Mouse (Mus musculus) frontal cortex, adult (tissue): ENCODE results near the gene Ldlr.

Experiments
- ATAC-seq: cut with Nextera tagmentation; 2 replicates; pipeline ENCODE4 v1.9.2; 2017; ENCODE audit warnings: mild to moderate bottlenecking, moderate library complexity, mixed read lengths; ENCODE audit not compliant: low TSS enrichment

Ldlr gene

GRCm38 (mm10) chr9:21725224-21726121, 2.2 kb downstream of the Ldlr start:
- ATAC-seq: no peak

- no peak for ATAC-seq
Measured at GRCm38 (mm10) chr9:21726218-21726975, 3.1 kb downstream of the Ldlr start.

DNA sequence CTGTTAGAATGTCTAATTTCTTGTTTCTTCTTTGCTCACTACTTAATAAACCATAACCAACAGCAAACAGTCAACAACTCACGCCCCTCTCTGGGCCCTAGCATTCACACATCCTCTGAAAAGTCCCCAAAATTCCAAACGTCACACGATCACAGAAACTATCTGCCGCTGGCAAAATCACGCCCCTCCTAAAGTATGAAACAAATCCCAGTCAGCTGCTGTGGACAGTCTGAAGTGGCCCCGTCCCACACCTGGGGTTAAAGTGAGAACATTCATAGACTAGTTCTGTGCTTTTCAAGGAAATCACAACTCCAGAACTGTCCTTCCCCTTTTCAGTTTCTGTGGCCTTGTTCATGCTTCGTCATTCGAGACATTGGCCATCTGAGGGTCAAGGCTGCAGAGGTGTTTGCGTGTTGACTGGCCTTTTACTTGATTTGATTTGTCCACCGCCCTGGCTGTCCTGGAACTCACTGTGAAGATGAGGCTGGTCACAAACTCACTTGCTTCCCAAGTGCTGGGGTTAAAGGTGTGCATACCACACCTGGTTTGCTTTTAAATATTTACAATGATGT, 5.1 kb downstream of the Ldlr start:
- no peak for ATAC-seq

DNA sequence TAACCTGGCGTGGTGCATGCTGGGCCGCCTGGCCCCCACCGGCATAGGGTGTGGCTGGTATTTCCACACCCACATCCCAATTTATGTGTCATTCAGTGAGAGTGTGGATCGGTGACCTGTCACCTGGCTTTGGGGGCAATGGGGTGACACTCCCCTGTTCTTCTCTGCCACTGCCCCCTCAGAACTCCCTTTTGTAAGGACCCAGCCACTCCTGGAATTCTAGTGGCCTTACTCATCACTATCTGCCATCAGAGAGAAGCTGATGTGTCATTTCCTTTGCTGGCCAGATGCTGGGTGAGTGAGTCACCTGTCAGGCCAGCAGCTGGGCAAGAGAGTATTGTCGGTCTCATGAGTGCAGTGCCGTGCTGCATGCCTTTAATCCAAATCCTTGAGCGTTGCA, 6.0 kb downstream of the Ldlr start:
- no peak for ATAC-seq

- ATAC-seq: no peak
Measured at GRCm38 (mm10) chr9:21732288-21732687, 9.0 kb downstream of the Ldlr start.

DNA sequence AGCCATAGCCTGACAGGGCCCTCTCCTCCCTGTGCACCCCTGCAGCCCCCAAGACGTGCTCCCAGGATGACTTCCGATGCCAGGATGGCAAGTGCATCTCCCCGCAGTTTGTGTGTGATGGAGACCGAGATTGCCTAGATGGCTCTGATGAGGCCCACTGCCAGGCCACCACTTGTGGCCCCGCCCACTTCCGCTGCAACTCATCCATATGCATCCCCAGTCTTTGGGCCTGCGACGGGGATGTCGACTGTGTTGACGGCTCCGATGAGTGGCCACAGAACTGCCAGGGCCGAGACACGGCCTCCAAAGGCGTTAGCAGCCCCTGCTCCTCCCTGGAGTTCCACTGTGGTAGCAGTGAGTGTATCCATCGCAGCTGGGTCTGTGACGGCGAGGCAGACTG, 10.2 kb downstream of the Ldlr start:
- ATAC-seq: no peak

DNA sequence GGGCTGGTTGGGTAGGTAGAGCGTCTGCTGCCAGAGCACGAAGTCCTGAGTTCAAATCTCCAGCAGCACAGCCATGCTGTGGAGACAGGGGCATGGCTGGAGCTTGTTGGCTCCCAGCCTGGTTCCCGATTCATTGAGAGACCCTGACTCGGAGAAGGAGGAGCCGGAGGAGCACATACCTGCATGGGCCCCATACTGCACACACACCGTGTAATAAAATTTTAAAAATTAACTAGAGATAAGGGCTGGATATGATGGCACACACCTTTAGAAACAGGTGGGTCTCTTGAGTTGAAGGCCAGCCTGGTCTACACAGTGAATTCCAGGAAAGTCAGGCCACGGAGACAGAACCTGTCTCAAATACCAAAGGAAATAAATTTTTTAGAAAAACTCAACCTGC, 10.7 kb downstream of the Ldlr start:
- ATAC-seq: no peak

DNA sequence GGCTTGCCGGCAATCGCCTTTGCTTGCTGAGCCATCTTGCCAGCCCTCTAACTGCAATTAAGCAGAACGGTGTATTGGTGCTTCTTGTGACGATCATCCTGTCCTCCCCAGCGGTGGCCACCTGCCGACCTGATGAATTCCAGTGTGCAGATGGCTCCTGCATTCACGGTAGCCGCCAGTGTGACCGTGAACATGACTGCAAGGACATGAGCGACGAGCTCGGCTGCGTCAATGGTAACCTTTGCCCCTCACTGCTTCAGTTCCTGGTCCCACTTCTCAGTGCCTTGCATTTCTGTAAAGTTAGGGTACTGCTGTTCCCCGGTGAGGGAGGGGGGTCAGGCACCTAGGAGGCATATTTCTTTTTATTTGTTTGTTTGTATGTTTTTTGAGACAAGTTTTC, 11.8 kb downstream of the Ldlr start:
- ATAC-seq: no peak

DNA sequence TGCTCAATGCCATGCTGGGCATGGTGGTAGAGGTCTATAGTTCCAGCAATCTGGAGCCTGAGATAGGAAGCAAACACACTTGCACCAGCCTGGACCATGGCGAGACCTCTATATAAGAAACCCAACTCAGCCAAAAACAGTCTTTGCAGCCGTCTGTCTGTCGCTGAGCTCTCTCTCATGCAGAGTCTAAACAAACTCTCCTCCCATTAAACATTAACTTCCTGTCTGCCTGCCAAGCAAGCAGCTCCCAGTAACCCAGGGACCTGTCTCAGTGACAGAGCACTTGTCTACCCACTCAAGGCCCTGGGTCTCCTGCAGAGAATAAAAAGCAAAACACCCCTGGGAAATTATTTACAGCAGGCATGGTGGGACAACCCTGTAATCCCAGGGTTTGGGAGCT, 13.3 kb downstream of the Ldlr start:
- ATAC-seq: no peak

DNA sequence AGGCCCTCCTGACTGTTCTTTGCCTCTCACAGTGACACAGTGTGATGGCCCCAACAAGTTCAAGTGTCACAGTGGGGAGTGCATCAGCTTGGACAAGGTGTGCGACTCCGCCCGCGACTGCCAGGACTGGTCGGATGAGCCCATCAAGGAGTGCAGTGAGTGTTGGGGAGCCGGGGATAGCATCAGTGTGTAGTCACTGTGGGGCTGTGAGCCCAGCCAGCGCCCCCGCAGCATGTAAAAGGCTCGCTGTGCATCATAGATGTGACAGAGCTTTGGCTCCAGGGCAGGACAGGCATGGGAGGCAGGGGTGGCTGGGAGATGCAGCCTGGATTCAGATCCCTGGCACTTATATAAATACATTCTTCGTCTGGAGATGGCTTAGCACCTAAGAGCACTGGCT, 13.9 kb downstream of the Ldlr start:
- ATAC-seq: peak; percentile 95

DNA sequence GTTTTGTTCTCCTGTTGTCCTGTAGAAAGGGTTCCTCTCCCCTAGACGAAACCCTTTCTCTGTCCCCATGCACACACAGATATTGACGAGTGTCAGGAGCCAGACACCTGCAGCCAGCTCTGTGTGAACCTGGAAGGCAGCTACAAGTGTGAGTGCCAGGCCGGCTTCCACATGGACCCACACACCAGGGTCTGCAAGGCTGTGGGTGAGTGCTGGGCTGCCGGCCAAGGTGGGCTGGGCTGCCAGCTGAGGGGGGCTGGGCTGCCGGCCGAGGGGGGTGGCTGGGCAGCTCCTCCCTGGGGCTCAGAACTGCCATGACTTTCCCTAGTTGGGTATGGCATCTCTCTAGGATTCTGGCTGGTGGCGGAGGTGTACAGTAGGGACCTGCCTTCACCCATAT, 15.5 kb downstream of the Ldlr start:
- no peak for ATAC-seq

- no peak for ATAC-seq
Measured at GRCm38 (mm10) chr9:21740427-21740826, 17.1 kb downstream of the Ldlr start.

- ATAC-seq: no peak
Measured at GRCm38 (mm10) chr9:21741514-21741913, 18.2 kb downstream of the Ldlr start.

DNA sequence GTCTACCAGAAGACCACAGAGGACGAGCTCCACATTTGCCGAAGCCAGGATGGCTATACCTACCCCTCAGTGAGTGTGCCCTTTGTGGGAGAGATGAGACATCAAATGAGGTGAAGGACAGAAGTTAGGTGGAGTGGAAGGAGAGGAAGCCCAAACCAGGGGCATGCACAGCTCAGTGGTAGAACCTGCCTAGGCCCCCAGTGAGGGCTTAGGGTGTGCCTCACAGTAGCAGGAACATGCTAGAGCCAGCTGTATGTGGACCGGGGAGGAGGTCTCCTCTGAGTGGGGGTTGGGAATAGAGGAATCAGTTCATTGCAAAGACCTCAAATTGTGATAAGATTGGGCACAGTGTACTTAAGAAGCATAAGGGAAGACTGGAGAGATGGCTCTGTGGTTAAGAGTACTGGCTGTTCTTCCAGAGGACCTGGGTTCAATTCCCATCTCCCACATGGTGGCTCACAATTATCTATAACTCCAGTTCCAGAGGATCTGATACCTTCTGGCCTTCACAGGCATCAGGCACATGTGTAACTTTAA, 24.0 kb downstream of the Ldlr start:
- ATAC-seq: no peak

DNA sequence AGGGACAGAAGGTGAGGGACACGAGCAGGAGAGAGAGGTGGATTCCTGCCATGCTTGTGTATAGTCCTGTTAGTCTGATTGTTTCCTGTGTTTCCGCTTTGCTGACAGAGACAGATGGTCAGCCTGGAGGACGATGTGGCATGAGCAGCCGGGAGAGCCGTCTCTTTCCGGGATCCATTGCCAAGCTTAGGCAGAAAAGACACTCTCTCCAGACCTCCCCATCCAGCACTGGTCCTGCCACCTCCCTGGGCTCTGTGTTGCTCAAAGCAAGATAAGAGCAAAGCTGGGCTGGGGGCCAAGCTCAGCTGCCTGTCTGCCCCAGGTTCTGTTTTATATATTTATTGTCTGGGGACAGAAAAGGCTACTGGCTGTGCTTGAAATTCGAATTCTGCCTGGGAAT, 24.8 kb downstream of the Ldlr start:
- ATAC-seq: 0 out of 2 replicates have a peak, but pooled peaks have one; percentile 14

DNA sequence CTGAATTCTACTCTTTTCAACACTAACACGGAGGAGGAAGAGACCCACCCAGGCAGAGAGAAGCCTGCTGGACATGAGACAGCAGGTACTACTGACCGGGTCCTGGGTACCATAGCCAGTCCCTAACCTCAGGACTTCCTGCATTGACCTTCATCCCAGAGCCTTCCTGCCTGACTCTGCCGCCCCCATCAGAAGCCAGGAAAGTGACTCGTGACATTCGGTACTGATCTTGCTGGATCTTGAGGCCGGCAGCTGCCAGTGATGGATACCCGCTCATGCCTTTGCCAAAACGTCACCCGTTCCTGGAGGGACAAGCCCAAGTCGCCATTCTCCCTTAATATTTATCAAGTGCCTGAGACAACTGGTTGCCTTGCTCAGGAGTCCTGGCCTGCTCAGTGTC, 25.2 kb downstream of the Ldlr start:
- no peak for ATAC-seq

GRCm38 (mm10) chr9:21749382-21750118, 26.3 kb downstream of the Ldlr start:
- peak; percentile 81 for ATAC-seq

GRCm38 (mm10) chr9:21750370-21750769, 27.1 kb downstream of the Ldlr start:
- no peak for ATAC-seq

DNA sequence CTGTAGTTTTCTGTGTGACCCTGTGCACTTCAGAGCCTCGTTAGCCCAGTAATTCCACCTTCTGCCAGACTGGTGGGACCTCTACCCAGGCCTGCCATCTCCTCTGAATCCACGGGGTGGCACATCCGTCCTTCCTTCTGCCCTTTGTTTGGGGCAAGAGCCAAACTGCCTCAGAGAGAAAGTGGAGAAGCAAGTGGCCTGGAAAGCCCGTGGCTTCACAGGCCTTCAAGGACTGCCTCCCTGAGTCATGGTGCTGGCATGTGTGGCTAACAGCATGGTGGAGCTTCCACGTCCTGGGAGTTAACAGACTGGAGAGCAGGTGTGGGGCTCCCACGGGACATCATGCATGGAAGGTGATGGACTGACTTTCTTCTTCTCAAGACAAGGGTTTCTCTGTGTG, 28.1 kb downstream of the Ldlr start:
- ATAC-seq: no peak

GRCm38 (mm10) chr9:21752252-21752792, 29.0 kb downstream of the Ldlr start:
- ATAC-seq: peak; percentile 67

GRCm38 (mm10) chr9:21754003-21754402, 30.7 kb downstream of the Ldlr start:
- no peak for ATAC-seq
